Mouse (Mus musculus) small intestine, adult 2 months (tissue): ENCODE results near the gene Adcy2. TPM values are rescaled to one million over a fixed set of nuclear protein-coding genes. Genes with fewer than 3 reads are reported as not detected.

Experiments used
- H3K27ac ChIP-seq: fragments of 200-500 bp; 2 replicates; pipeline ENCODE4 v1.5.1; 2012; ENCODE audit warnings: low read depth, low read length, control low read depth, inconsistent platforms; ENCODE audit not compliant: insufficient read depth
- H3K27me3 ChIP-seq: fragments of 200-500 bp; 2 replicates; pipeline ENCODE4 v1.6.1; 2012; ENCODE audit warnings: mild to moderate bottlenecking, moderate library complexity, low read length, inconsistent platforms; ENCODE audit not compliant: control insufficient read depth, insufficient read depth
- H3K36me3 ChIP-seq: fragments of 200-500 bp; 2 replicates; pipeline ENCODE4 v1.6.1; 2012; ENCODE audit warnings: mild to moderate bottlenecking, low read length, control low read depth, inconsistent platforms; ENCODE audit not compliant: control insufficient read depth, insufficient read depth
- H3K4me1 ChIP-seq: fragments of 200-500 bp; 2 replicates; pipeline ENCODE4 v1.6.1; 2012; ENCODE audit warnings: low read length, inconsistent platforms, mixed read lengths; ENCODE audit not compliant: control insufficient read depth, insufficient read depth, insufficient read length
- H3K4me3 ChIP-seq: fragments of 200-500 bp; 2 replicates; pipeline ENCODE4 v1.5.1; 2012; ENCODE audit warnings: low read depth, mild to moderate bottlenecking, control low read depth, inconsistent platforms, low read length, moderate library complexity
- CTCF ChIP-seq: fragments of 200-500 bp; IDR thresholded peaks from 2 replicates; pipeline ENCODE4 v1.5.1; 2012; ENCODE audit warnings: low read depth, mild to moderate bottlenecking, control low read depth, inconsistent platforms, low read length, moderate library complexity, mixed read lengths; ENCODE audit not compliant: insufficient replicate concordance, insufficient read length; ENCODE audit errors: extremely low read depth
- POLR2A ChIP-seq: fragments of 200-500 bp; IDR thresholded peaks from 2 replicates; pipeline ENCODE4 v1.6.1; 2012; ENCODE audit warnings: low read depth, mild to moderate bottlenecking, control low read depth, inconsistent platforms, low read length, moderate library complexity
- WGBS: fragments of 180-500 bp; shearing (Covaris S2); methylation state at CpG from one replicate; pipeline ENCODE4 v1.1.7; 2018; 5-methylcytosine and 5-hydroxymethylcytosine counted together
- polyA plus RNA-seq: library from polyadenylated mRNA; depleted of rRNA; stranded (reverse); fragments of >200 nt; gene quantifications from 2 replicates; pipeline ENCODE4 v1.2.3, GENCODE M21; 2012

Gene Adcy2
- polyA plus RNA-seq, 1 experiment: 0.51 TPM

GRCm38 (mm10) chr13:69023239-69023638 lies 23.9 kb upstream of the Adcy2 start:
- Histone ChIP-seq H3K27ac (no peak overlapping the region), H3K4me3 (no peak overlapping the region), H3K4me1 (no peaks in the 10 kb centered on the region), H3K27me3 (no peaks in the 10 kb centered on the region), H3K36me3 (no peaks in the 10 kb centered on the region)
- TF ChIP-seq POLR2A (no peak), CTCF (no peak)
- 86% methylated on average over 2 of the region's 2 CpGs for WGBS

- H3K4me1 ChIP-seq: no peaks in the 10 kb centered on the region
- TF ChIP-seq POLR2A: no peak
- TF ChIP-seq CTCF: no peak
- 34% methylated on average over 2 of the region's 2 CpGs for WGBS
Measured at GRCm38 (mm10) chr13:69020574-69020973, 21.2 kb upstream of the Adcy2 start.

GRCm38 (mm10) chr13:69006915-69007314 lies 7.6 kb upstream of the Adcy2 start:
- H3K36me3 ChIP-seq: no peaks in the 10 kb centered on the region
- TF ChIP-seq CTCF (no peak), POLR2A (no peak)
- H3K27ac ChIP-seq: no peak overlapping the region
- no peaks in the 10 kb centered on the region for H3K27me3 ChIP-seq
- WGBS: 54% methylated on average over 5 of the region's 5 CpGs
- H3K4me3 ChIP-seq: no peak overlapping the region
- H3K4me1 ChIP-seq: no peaks in the 10 kb centered on the region

More at GRCm38 (mm10) chr13:69020574-69020973, 21.2 kb upstream of the Adcy2 start:
- no peak overlapping the region for H3K4me3 ChIP-seq
- no peaks in the 10 kb centered on the region for H3K36me3 ChIP-seq
- H3K27me3 ChIP-seq: no peaks in the 10 kb centered on the region
- no peak overlapping the region for H3K27ac ChIP-seq

- no peak for TF ChIP-seq CTCF
- TF ChIP-seq POLR2A: no peak
- no peaks in the 10 kb centered on the region for H3K27me3 ChIP-seq
- H3K36me3 ChIP-seq: no peaks in the 10 kb centered on the region
- no peak overlapping the region for H3K4me3 ChIP-seq
- WGBS: 76% methylated on average over 4 of the region's 4 CpGs
- H3K4me1 ChIP-seq: no peaks in the 10 kb centered on the region
- H3K27ac ChIP-seq: no peak overlapping the region
Measured at GRCm38 (mm10) chr13:69006091-69006490, 6.8 kb upstream of the Adcy2 start.

- Histone ChIP-seq H3K27ac (no peak overlapping the region), H3K4me3 (no peak overlapping the region), H3K4me1 (no peaks in the 10 kb centered on the region), H3K36me3 (no peaks in the 10 kb centered on the region), H3K27me3 (peaks cover 2% of the 10 kb centered on the region)
- 69% methylated on average over 4 of the region's 4 CpGs for WGBS
- no peak for TF ChIP-seq CTCF
- no peak for TF ChIP-seq POLR2A
Measured at GRCm38 (mm10) chr13:69004406-69004805, 5.1 kb upstream of the Adcy2 start.

- Histone ChIP-seq H3K4me3 (no peak overlapping the region), H3K27me3 (peaks cover 19% of the 10 kb centered on the region), H3K36me3 (no peaks in the 10 kb centered on the region), H3K4me1 (peaks cover 4% of the 10 kb centered on the region), H3K27ac (no peak overlapping the region)
- WGBS: 28% methylated on average over 5 of the region's 5 CpGs
- no peak for TF ChIP-seq CTCF
- no peak for TF ChIP-seq POLR2A
Measured at GRCm38 (mm10) chr13:69002631-69003030, 3.3 kb upstream of the Adcy2 start.

- H3K27me3 ChIP-seq: peaks cover 19% of the 10 kb centered on the region
- no peaks in the 10 kb centered on the region for H3K36me3 ChIP-seq
- WGBS: 21% methylated on average over 4 of the region's 4 CpGs
- H3K4me3 ChIP-seq: no peak overlapping the region
- H3K4me1 ChIP-seq: peaks cover 4% of the 10 kb centered on the region
- TF ChIP-seq POLR2A: no peak
- TF ChIP-seq CTCF: peak; percentile 63; the same call in 1 of the 2 replicates
- H3K27ac ChIP-seq: no peak overlapping the region
Measured at GRCm38 (mm10) chr13:69002173-69002572, 2.8 kb upstream of the Adcy2 start.

GRCm38 (mm10) chr13:68999826-69000225 lies 485 bp upstream of the Adcy2 start:
- Histone ChIP-seq H3K4me3 (no peak overlapping the region), H3K4me1 (peaks cover 4% of the 10 kb centered on the region), H3K36me3 (no peaks in the 10 kb centered on the region), H3K27ac (no peak overlapping the region), H3K27me3 (peaks cover 19% of the 10 kb centered on the region)
- WGBS: 66% methylated on average over 5 of the region's 5 CpGs
- no peak for TF ChIP-seq CTCF
- no peak for TF ChIP-seq POLR2A
